Comparison of ENCODE assay signal across 9 mouse cellular contexts in the genomic region with DNA sequence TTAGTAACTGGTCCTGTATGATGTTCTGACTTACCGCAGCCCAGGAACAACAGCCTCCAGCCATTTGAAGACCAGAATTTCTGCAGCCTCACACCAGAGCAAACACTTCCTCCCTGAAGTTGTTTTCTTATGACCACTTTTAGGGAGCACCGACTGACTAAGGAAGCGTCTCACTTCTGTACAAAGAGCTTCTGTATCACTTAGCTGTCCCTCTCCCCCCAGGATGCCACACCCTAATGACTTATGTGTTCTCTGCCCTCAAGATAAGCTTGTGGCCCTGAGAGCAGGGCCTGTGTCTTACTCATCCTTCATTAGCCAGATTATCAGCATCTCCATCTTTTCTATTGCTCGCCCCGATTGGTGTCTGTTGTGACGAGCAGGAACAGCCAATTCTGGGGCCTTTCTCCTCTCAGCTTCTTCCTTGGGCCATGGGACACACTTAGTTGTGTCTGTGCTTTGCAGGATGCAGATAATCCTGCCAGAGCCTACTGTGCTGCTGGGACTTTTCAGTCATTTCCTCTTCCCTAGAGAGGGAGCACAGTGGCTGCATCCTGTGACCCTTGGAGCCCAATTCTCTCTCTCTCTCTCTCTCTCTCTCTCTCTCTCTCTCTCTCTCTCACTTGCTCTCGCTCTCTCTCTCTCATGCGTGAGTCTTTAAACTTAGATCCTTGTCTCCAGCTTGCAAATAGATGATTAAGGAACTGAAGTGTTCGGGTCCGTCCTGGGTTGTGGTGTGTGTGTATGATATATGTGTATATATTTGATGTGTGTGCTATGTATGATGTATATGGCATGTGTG.
A peak's percentile ranks its signal among the peaks of the same experiment; 100 is the strongest.
DNase-seq lines count a peak whose midpoint lies in the region; ATAC-seq and TF ChIP-seq lines count a peak whose summit lies in the region.
"Had no signal": no experiment of that assay in that cellular context is flagged by ENCODE, and none has a peak within 500 bp of the region (broad histone marks: within the 10 kb centered on the region; RNA-seq: fewer than 3 reads in every experiment).

No protein-coding gene starts in this region.

- H3K36me3 ChIP-seq in kidney, embryonic 16.5 days (ENCODE audit: insufficient read depth, low read length): no peaks in the 10 kb centered on the region
- H3K36me3 ChIP-seq in liver, embryonic 14.5 days (replicated peaks; ENCODE audit: control insufficient read depth, insufficient read depth, low read depth): no peaks in the 10 kb centered on the region
- H3K36me3 ChIP-seq in stomach, postnatal 0 days (ENCODE audit: control insufficient read depth, insufficient read depth, low read length): no peaks in the 10 kb centered on the region
- no peaks in the 10 kb centered on the region for H3K36me3 ChIP-seq in forebrain, embryonic 12.5 days (replicated peaks)

- no peak overlapping the region for H3K9ac ChIP-seq in kidney, embryonic 16.5 days (replicated peaks; ENCODE audit: low read length)
- no peak overlapping the region for H3K9ac ChIP-seq in liver, embryonic 14.5 days (replicated peaks)
- no peak overlapping the region for H3K9ac ChIP-seq in stomach, postnatal 0 days (ENCODE audit: low read length)
- H3K9ac ChIP-seq in forebrain, embryonic 12.5 days: no peak overlapping the region
- H3K9ac ChIP-seq: forebrain, postnatal 0 days had no signal

- no peak for ATAC-seq in kidney, embryonic 16.5 days (ENCODE audit: low FRiP score, low TSS enrichment)
- ATAC-seq in liver, embryonic 14.5 days (ENCODE audit: insufficient read depth): peak; percentile 47; the same call in 1 of the 2 replicates
- peak; percentile 33; the same call in 1 of the 2 replicates for ATAC-seq in stomach, postnatal 0 days (ENCODE audit: low FRiP score, low TSS enrichment)
- no peak for ATAC-seq in forebrain, embryonic 12.5 days (ENCODE audit: low FRiP score)
- ATAC-seq: forebrain, postnatal 0 days had no signal

- WGBS in kidney, embryonic 16.5 days: 62% methylated on average over 10 of the region's 10 CpGs
- 22% methylated on average over 10 of the region's 10 CpGs for WGBS in liver, embryonic 14.5 days (ENCODE audit: insufficient replicate concordance)
- 67% methylated on average over 10 of the region's 10 CpGs for WGBS in stomach, postnatal 0 days
- WGBS in forebrain, embryonic 12.5 days: 86% methylated on average over 10 of the region's 10 CpGs

- H3K4me3 ChIP-seq in kidney, embryonic 16.5 days (ENCODE audit: low read length): no peak overlapping the region
- no peak overlapping the region for H3K4me3 ChIP-seq in liver, embryonic 14.5 days (ENCODE audit: insufficient read depth in 1 of 2, low read depth in 2 of 2, low read length in 2 of 2)
- H3K4me3 ChIP-seq in stomach, postnatal 0 days (ENCODE audit: low read depth, low read length): no peak overlapping the region
- no peak overlapping the region for H3K4me3 ChIP-seq in forebrain, embryonic 12.5 days (replicated peaks)

- peak overlapping the region; percentile 43 for H3K27ac ChIP-seq in kidney, embryonic 16.5 days (ENCODE audit: low read length)
- no peak overlapping the region for H3K27ac ChIP-seq in liver, embryonic 14.5 days
- no peak overlapping the region for H3K27ac ChIP-seq in stomach, postnatal 0 days (replicated peaks)
- H3K27ac ChIP-seq in forebrain, embryonic 12.5 days: no peak overlapping the region
- H3K27ac ChIP-seq: kidney, postnatal 0 days had no signal

- no peaks in the 10 kb centered on the region for H3K27me3 ChIP-seq in kidney, embryonic 16.5 days (ENCODE audit: insufficient read depth, low read length)
- H3K27me3 ChIP-seq in liver, embryonic 14.5 days (ENCODE audit: control insufficient read depth, insufficient read depth, low read length): no peaks in the 10 kb centered on the region
- H3K27me3 ChIP-seq in stomach, postnatal 0 days (ENCODE audit: control insufficient read depth, insufficient read depth, low read length): no peaks in the 10 kb centered on the region
- H3K27me3 ChIP-seq in forebrain, embryonic 12.5 days: no peaks in the 10 kb centered on the region

- H3K4me2 ChIP-seq in kidney, embryonic 16.5 days (replicated peaks; ENCODE audit: low read depth, low read length): no peak overlapping the region
- no peak overlapping the region for H3K4me2 ChIP-seq in liver, embryonic 14.5 days (ENCODE audit: low read depth)
- no peak overlapping the region for H3K4me2 ChIP-seq in stomach, postnatal 0 days (replicated peaks; ENCODE audit: low read depth)
- H3K4me2 ChIP-seq in forebrain, embryonic 12.5 days: no peak overlapping the region

- H3K9me3 ChIP-seq in kidney, embryonic 16.5 days (ENCODE audit: low read length): no peaks in the 10 kb centered on the region
- H3K9me3 ChIP-seq in liver, embryonic 14.5 days (ENCODE audit: control insufficient read depth, low read length): no peaks in the 10 kb centered on the region
- no peaks in the 10 kb centered on the region for H3K9me3 ChIP-seq in stomach, postnatal 0 days (ENCODE audit: control insufficient read depth, low read length)
- H3K9me3 ChIP-seq in forebrain, embryonic 12.5 days: no peaks in the 10 kb centered on the region

- TF ChIP-seq CTCF in liver, embryonic 14.5 days (IDR thresholded peaks at IDR 0.05; ENCODE audit: low read depth): no peak
- no peak for TF ChIP-seq CTCF in stomach, postnatal 0 days (IDR thresholded peaks at IDR 0.05; ENCODE audit: low read depth)

- no peak for TF ChIP-seq EP300 in liver, embryonic 14.5 days (IDR thresholded peaks at IDR 0.05; ENCODE audit: low read depth)
- no peak for TF ChIP-seq EP300 in stomach, postnatal 0 days (optimal IDR thresholded peaks at IDR 0.05)

- no peak for DNase-seq in kidney, adult 11 months
- DNase-seq in c-Kit-positive CD71-positive TER-119-positive erythroid progenitor cells, embryonic 14.5 days (ENCODE audit: low spot score): peak; percentile 22
- peak in 1 of 3 experiments; percentile 37 for DNase-seq in liver, embryonic 14.5 days (ENCODE audit: low read depth in 3 of 3, low spot score in 3 of 3)
- DNase-seq in stomach, postnatal 0 days (ENCODE audit: low spot score): no peak
- DNase-seq in cerebellum, postnatal 14 days: no peak
- DNase-seq: forebrain, postnatal 0 days had no signal

- H3K4me1 ChIP-seq in kidney, embryonic 16.5 days (ENCODE audit: insufficient read depth, low read length): peaks cover 39% of the 10 kb centered on the region
- peaks cover 2 to 25% of the 10 kb centered on the region in 2 experiments; a peak in 2 of 4 replicates for H3K4me1 ChIP-seq in liver, embryonic 14.5 days (replicated peaks; ENCODE audit: control insufficient read depth in 2 of 2, insufficient read depth in 2 of 2, low read length in 1 of 2)
- peaks cover 10% of the 10 kb centered on the region for H3K4me1 ChIP-seq in stomach, postnatal 0 days (replicated peaks; ENCODE audit: control insufficient read depth, insufficient read depth)
- peaks cover 29% of the 10 kb centered on the region for H3K4me1 ChIP-seq in forebrain, embryonic 12.5 days

Comparison
In these comparisons a context has a peak if more than half of its experiments do, and no peak if none do; other contexts are left out.
1. ATAC-seq: peak in liver, embryonic 14.5 days (single experiment) and stomach, postnatal 0 days (single experiment); none in kidney, embryonic 16.5 days (single experiment) and forebrain, embryonic 12.5 days (single experiment).